Mouse (Mus musculus): ENCODE results near the gene Mybpc3. TPM values are rescaled to one million over a fixed set of nuclear protein-coding genes. Genes with fewer than 3 reads are reported as not detected.
A peak's percentile ranks its signal among the peaks of the same experiment; 100 is the strongest.

Gene Mybpc3
- total RNA-seq (2015; ENCODE audit: low replicate concordance) = 0.21 TPM in 1 of 2 replicates, not detected in the other
- 0.56 TPM in 1 of 2 replicates, not detected in the other for total RNA-seq (2017; ENCODE audit: low replicate concordance)

- ATAC-seq (replicated peaks; ENCODE audit: low FRiP score, poor library complexity, severe bottlenecking) = no peak
Measured at GRCm38 (mm10) chr2:91117585-91118275, at the start of gene Mybpc3. TSS of gene Mybpc3 (plus strand) at chr2:91118144.

- no peak for ATAC-seq (replicated peaks; ENCODE audit: low FRiP score, poor library complexity, severe bottlenecking)
Measured at GRCm38 (mm10) chr2:91068162-91068871, 49.6 kb upstream of the Mybpc3 start.

GRCm38 (mm10) chr2:91068872-91069165 lies 49.1 kb upstream of the Mybpc3 start:
- ATAC-seq (replicated peaks; ENCODE audit: low FRiP score, poor library complexity, severe bottlenecking) = no peak

GRCm38 (mm10) chr2:91069306-91070000 lies 48.5 kb upstream of the Mybpc3 start:
- peak; percentile 10; the same call in 1 of the 2 replicates for ATAC-seq (replicated peaks; ENCODE audit: low FRiP score, poor library complexity, severe bottlenecking)

- ATAC-seq (replicated peaks; ENCODE audit: low FRiP score, poor library complexity, severe bottlenecking) = peak; percentile 83
Measured at GRCm38 (mm10) chr2:91070076-91070800, 47.7 kb upstream of the Mybpc3 start, which contains the start of gene Slc39a13. TSS of gene Slc39a13 (minus strand) at chr2:91070417.

- no peak for ATAC-seq (replicated peaks; ENCODE audit: low FRiP score, poor library complexity, severe bottlenecking)
Measured at GRCm38 (mm10) chr2:91071059-91071458, 46.9 kb upstream of the Mybpc3 start.

GRCm38 (mm10) chr2:91072092-91072491 lies 45.9 kb upstream of the Mybpc3 start:
- ATAC-seq (replicated peaks; ENCODE audit: low FRiP score, poor library complexity, severe bottlenecking) = no peak

- ATAC-seq (replicated peaks; ENCODE audit: low FRiP score, poor library complexity, severe bottlenecking) = no peak
Measured at GRCm38 (mm10) chr2:91077957-91078313, 40.0 kb upstream of the Mybpc3 start.

- ATAC-seq (replicated peaks; ENCODE audit: low FRiP score, poor library complexity, severe bottlenecking) = no peak
Measured at GRCm38 (mm10) chr2:91078314-91079025, 39.5 kb upstream of the Mybpc3 start.

GRCm38 (mm10) chr2:91079026-91079384 lies 38.9 kb upstream of the Mybpc3 start:
- ATAC-seq (replicated peaks; ENCODE audit: low FRiP score, poor library complexity, severe bottlenecking) = no peak

GRCm38 (mm10) chr2:91080784-91081513 lies 37.0 kb upstream of the Mybpc3 start:
- ATAC-seq (replicated peaks; ENCODE audit: low FRiP score, poor library complexity, severe bottlenecking) = no peak

GRCm38 (mm10) chr2:91081775-91082695 lies 35.9 kb upstream of the Mybpc3 start, which contains the start of gene Spi1:
TSS of gene Spi1 (plus strand) at chr2:91082390.
- no peak for ATAC-seq (replicated peaks; ENCODE audit: low FRiP score, poor library complexity, severe bottlenecking)

GRCm38 (mm10) chr2:91082844-91083243 lies 35.1 kb upstream of the Mybpc3 start:
- ATAC-seq (replicated peaks; ENCODE audit: low FRiP score, poor library complexity, severe bottlenecking) = no peak

- no peak for ATAC-seq (replicated peaks; ENCODE audit: low FRiP score, poor library complexity, severe bottlenecking)
Measured at GRCm38 (mm10) chr2:91083366-91083940, 34.5 kb upstream of the Mybpc3 start.

GRCm38 (mm10) chr2:91084179-91084820 lies 33.6 kb upstream of the Mybpc3 start:
- ATAC-seq (replicated peaks; ENCODE audit: low FRiP score, poor library complexity, severe bottlenecking) = no peak

GRCm38 (mm10) chr2:91085494-91086391 lies 32.2 kb upstream of the Mybpc3 start:
- no peak for ATAC-seq (replicated peaks; ENCODE audit: low FRiP score, poor library complexity, severe bottlenecking)

All from erythroblast, adult 5-6 weeks (primary cell).